Mouse (Mus musculus) kidney, adult 2 months (tissue): ENCODE measurements at regions not wholly inside any gene's neighbourhood (a gene's known extent, or its start where the extent isn't known, plus 50 kb on each side); places are given as distances from the start of the nearest gene placed in this dataset.

Source experiments
- CTCF ChIP-seq: fragments of 200-500 bp; conservative IDR thresholded peaks from 2 replicates; pipeline ENCODE4 v1.5.1; 2011; ENCODE audit warnings: low read depth, mild to moderate bottlenecking, control low read depth, low read length, moderate library complexity, mixed read lengths; ENCODE audit not compliant: insufficient read depth, insufficient read length
- POLR2A ChIP-seq: fragments of 200-500 bp; IDR thresholded peaks from one replicate; pipeline ENCODE4 v1.6.1; 2011; ENCODE audit warnings: low read depth, low read length, control low read depth

- TF ChIP-seq CTCF, result no peak
- no peak for TF ChIP-seq POLR2A
These were observed 137.9 kb upstream of the Rapgef5 start for GRCm38 (mm10) chr12:117378297-117378887.
